Mouse (Mus musculus) stomach, embryonic 16.5 days (tissue): ENCODE measurements around the gene Vwf. TPM values are rescaled to one million over a fixed set of nuclear protein-coding genes. Genes with fewer than 3 reads are reported as not detected.
A peak's percentile ranks its signal among the peaks of the same experiment; 100 is the strongest.

Source experiments
- ATAC-seq: fragments of 200-750 bp; cut with Nextera tagmentation; 2 replicates; pipeline ENCODE4 v1.8.0; 2017; ENCODE audit warnings: moderate number of reproducible peaks, moderate TSS enrichment; ENCODE audit not compliant: insufficient read depth, low FRiP score
- H3K27ac ChIP-seq: fragments of 300-500 bp; sonication (generic); 2 replicates; pipeline ENCODE4 v1.5.1; 2014; ENCODE audit warnings: low read length
- H3K27me3 ChIP-seq: fragments of 300-500 bp; sonication (generic); 2 replicates; pipeline ENCODE4 v1.6.1; 2014; ENCODE audit warnings: low read length, control low read depth, mixed read lengths; ENCODE audit not compliant: control insufficient read depth, insufficient read depth
- H3K36me3 ChIP-seq: fragments of 300-500 bp; sonication (generic); 2 replicates; pipeline ENCODE4 v1.6.1; 2014; ENCODE audit warnings: low read length; ENCODE audit not compliant: control insufficient read depth, insufficient read depth
- H3K4me1 ChIP-seq: fragments of 300-500 bp; sonication (generic); 2 replicates; pipeline ENCODE4 v1.6.1; 2014; ENCODE audit warnings: low read length, control low read depth, mixed read lengths; ENCODE audit not compliant: control insufficient read depth, insufficient read depth
- H3K4me2 ChIP-seq: fragments of 300-500 bp; sonication (generic); 2 replicates; pipeline ENCODE4 v1.6.1; 2014; ENCODE audit warnings: low read depth, low read length, mixed read lengths
- H3K4me3 ChIP-seq: fragments of 300-500 bp; sonication (generic); replicated peaks from 2 replicates; pipeline ENCODE4 v1.5.1; 2014; ENCODE audit warnings: mild to moderate bottlenecking, low read length
- H3K9ac ChIP-seq: fragments of 300-500 bp; sonication (generic); 2 replicates; pipeline ENCODE4 v1.6.1; 2014; ENCODE audit warnings: low read length
- H3K9me3 ChIP-seq: fragments of 300-500 bp; sonication (generic); replicated peaks from 2 replicates; pipeline ENCODE4 v1.6.1; 2016; ENCODE audit warnings: low read length, control low read depth; ENCODE audit not compliant: control insufficient read depth
- WGBS: fragments of 180-500 bp; shearing (Covaris S2); extraction: QIAGEN DNeasy Blood & Tissue Kit; methylation state at CpG from one replicate; pipeline ENCODE4 v1.1.7; 2014; 5-methylcytosine and 5-hydroxymethylcytosine counted together
- polyA plus RNA-seq: library from polyadenylated mRNA; unstranded; fragments of >200 nt; fragmentation: Nextera tagmentation; extraction: Ambion mirVana; gene quantifications from 2 replicates; pipeline ENCODE4 v1.2.1, GENCODE M21; 2015

Vwf gene
- polyA plus RNA-seq, 1 experiment from 2014 or later, result 5.4 TPM

DNA sequence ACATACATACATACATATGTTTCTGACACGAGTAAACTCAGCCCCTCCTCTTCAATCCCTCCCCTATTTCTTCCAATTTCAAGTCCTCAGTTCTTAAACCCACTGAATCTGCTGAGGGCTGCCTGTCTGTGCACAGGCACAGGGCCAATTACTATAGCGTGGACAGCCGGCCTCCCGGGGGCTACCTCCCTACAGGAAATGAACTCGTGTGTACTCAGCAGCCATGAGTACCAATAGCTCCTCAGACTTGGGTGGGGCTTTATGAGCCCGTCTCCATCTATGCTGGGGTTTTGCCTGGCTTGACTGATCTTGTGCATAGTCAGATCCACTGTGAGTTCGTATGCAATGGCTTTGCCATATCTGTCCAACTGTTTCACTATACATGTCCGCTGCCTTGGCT, 7.2 kb upstream of the Vwf start:
- H3K4me2 ChIP-seq, result no peak overlapping the region
- no peaks in the 10 kb centered on the region for H3K4me1 ChIP-seq
- peak; percentile 62; the same call in 1 of the 2 replicates for ATAC-seq
- no peaks in the 10 kb centered on the region for H3K27me3 ChIP-seq
- H3K9me3 ChIP-seq, result no peaks in the 10 kb centered on the region
- 38% methylated on average over 8 of the region's 8 CpGs for WGBS
- H3K27ac ChIP-seq, result no peak overlapping the region
- H3K9ac ChIP-seq, result no peak overlapping the region
- H3K4me3 ChIP-seq, result no peak overlapping the region
- H3K36me3 ChIP-seq, result no peaks in the 10 kb centered on the region

DNA sequence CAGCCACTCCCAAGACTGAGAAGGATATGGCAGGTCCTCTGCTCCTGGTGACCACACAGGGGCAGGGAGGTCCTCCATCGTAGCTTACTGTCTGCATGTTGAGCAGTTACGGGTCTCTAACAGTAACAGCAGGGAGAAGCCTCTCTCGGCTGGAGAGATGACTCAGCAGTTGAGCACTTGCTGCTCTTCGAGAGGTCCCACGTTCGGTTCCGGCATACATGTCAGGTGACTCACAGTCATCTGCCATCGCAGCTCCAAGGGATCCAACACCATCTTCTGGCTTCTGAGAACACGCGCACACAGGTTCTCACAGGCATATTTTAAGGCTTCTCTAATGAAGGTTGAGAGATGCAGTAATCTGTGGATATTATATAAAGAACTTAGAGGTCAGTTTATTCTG, 6.4 kb upstream of the Vwf start:
- Histone ChIP-seq H3K27ac (no peak overlapping the region), H3K4me3 (no peak overlapping the region), H3K4me1 (no peaks in the 10 kb centered on the region), H3K9ac (no peak overlapping the region), H3K27me3 (no peaks in the 10 kb centered on the region), H3K9me3 (no peaks in the 10 kb centered on the region), H3K36me3 (no peaks in the 10 kb centered on the region), H3K4me2 (no peak overlapping the region)
- ATAC-seq, result no peak
- 77% methylated on average over 10 of the region's 10 CpGs for WGBS

DNA sequence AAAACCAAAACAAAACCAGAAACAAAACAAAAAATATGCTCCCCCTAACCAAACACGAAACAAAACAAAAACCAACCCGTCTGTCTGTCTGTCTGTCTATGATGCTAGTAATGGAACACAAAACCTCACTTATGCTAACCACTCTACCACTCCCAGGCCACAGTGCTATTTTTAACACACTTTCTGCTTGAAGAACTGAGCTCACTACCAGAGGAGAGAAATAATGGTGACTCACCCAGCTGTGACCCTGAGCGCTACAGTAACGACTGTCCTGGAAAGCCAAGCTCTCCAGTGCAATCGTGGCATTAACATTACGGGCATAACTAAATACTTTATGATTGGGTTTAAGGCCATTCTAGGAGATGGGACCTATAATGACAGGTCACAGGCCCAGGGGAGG, 5.7 kb upstream of the Vwf start:
- Histone ChIP-seq H3K9ac (no peak overlapping the region), H3K27me3 (no peaks in the 10 kb centered on the region), H3K4me1 (no peaks in the 10 kb centered on the region), H3K36me3 (no peaks in the 10 kb centered on the region), H3K27ac (no peak overlapping the region), H3K4me3 (no peak overlapping the region), H3K4me2 (no peak overlapping the region), H3K9me3 (no peaks in the 10 kb centered on the region)
- ATAC-seq, result no peak
- WGBS, result 81% methylated on average over 6 of the region's 6 CpGs

DNA sequence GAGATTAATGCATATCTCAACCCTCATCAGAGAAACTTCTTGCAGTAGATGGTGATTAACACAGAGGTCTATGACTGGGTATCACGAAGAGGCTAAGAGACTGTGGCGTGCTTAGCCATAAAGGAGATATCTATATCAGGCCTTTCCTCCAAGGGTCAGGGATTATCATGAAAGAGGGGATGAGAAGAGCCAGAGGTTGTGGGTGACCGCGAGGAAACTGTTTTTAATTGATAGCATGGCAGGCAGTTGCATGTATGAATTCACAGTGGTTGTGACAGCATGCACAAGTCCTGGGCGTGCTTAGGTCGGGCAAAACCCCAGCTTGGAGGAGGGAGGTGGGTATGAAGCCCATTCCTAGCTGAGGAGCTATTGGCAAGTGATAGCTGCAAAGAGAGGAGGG, 5.3 kb upstream of the Vwf start:
- Histone ChIP-seq H3K27ac (no peak overlapping the region), H3K4me1 (no peaks in the 10 kb centered on the region), H3K9me3 (no peaks in the 10 kb centered on the region), H3K27me3 (no peaks in the 10 kb centered on the region), H3K9ac (no peak overlapping the region), H3K36me3 (no peaks in the 10 kb centered on the region), H3K4me2 (no peak overlapping the region), H3K4me3 (no peak overlapping the region)
- ATAC-seq, result no peak
- 75% methylated on average over 6 of the region's 6 CpGs for WGBS

DNA sequence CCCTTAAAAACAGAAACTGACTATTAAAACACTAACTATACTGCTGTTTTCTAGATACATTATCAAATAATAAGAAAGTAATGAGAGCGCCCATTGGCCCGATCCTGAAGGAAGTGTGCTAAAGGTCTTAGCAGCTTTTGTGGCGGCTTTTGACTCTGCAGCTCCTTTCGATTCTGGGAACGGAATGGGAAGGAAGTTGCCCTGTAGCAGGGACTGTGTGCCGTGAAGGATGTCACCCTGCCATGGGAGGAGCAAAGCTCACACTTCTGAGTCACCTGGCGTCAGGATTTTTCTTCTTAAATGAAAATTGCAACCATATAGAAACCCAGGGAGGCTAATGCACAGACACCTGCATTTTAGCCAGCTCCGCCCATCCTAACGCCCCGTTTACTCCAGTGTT, 1.8 kb downstream of the Vwf start:
- Histone ChIP-seq H3K27ac (no peak overlapping the region), H3K36me3 (no peaks in the 10 kb centered on the region), H3K27me3 (no peaks in the 10 kb centered on the region), H3K9me3 (no peaks in the 10 kb centered on the region), H3K9ac (no peak overlapping the region), H3K4me2 (no peak overlapping the region), H3K4me1 (no peaks in the 10 kb centered on the region), H3K4me3 (no peak overlapping the region)
- 61% methylated on average over 10 of the region's 10 CpGs for WGBS
- ATAC-seq, result no peak

DNA sequence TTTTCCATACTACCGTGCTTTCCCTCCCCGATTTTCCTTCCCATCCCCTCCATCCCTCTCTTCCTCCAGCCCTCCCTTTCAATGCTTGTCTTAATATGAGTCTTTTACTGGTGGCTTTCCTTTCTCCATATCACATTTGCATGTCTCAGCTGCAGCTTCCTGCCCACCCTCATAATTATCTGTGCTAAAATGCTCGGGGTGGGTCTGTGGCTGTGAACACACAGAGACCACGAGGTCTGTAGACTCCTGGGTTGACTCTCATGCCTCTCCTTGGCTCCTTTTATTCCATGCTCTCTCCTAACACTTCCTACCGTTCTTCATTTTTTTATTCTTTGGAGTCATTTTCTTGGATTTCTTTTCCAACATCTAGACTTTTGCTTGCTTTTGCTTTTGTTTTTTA, 3.6 kb downstream of the Vwf start:
- Histone ChIP-seq H3K27ac (no peak overlapping the region), H3K4me1 (no peaks in the 10 kb centered on the region), H3K36me3 (no peaks in the 10 kb centered on the region), H3K9ac (no peak overlapping the region), H3K4me2 (no peak overlapping the region), H3K4me3 (no peak overlapping the region), H3K9me3 (no peaks in the 10 kb centered on the region), H3K27me3 (no peaks in the 10 kb centered on the region)
- ATAC-seq, result no peak
- 59% methylated on average over 5 of the region's 5 CpGs for WGBS

DNA sequence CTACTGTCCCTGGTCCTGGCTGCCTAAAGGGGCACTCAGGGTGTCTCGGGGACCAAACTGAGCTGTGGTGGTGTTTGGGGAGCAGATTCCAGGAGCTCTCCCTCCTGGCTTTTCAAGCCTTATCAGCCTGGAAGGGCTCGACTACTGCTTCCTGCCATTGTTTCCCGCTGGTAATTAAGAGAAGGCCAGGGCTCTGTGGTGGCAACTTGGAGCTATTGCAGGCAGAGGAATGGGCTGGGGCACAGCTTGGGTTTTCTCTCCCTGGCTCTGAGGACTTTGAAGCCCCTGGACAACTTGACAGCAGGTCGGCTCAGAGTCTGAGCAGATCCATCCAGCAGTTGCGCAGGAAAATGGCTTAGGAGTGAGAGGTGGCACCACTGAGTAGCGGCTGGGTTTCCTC, 6.2 kb downstream of the Vwf start:
- H3K9ac ChIP-seq, result no peak overlapping the region
- H3K27me3 ChIP-seq, result no peaks in the 10 kb centered on the region
- no peak for ATAC-seq
- H3K9me3 ChIP-seq, result no peaks in the 10 kb centered on the region
- H3K4me1 ChIP-seq, result no peaks in the 10 kb centered on the region
- no peak overlapping the region for H3K4me2 ChIP-seq
- WGBS, result 50% methylated on average over 6 of the region's 6 CpGs
- H3K4me3 ChIP-seq, result no peak overlapping the region
- no peaks in the 10 kb centered on the region for H3K36me3 ChIP-seq
- H3K27ac ChIP-seq, result no peak overlapping the region

DNA sequence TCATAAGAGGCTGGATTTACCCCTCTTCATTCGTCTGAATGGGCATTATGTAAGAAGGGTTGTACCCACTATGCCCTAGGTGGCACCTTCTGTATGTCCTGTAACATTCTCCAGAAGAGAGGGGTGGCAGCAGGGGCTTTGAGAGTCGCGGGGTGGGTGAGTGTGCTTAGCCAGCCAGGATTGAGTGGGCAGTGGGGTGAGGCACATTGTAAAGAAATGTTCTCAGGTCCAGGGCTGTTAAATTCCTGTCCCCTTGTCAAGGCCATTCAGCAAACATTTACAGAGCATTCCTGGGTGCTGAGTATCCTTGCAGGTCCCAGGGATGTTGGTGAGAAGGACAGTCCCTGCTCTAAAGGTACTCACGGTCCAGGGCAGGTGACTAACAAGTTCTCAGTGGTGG, 7.0 kb downstream of the Vwf start:
- H3K4me2 ChIP-seq, result no peak overlapping the region
- 65% methylated on average over 4 of the region's 4 CpGs for WGBS
- no peaks in the 10 kb centered on the region for H3K9me3 ChIP-seq
- ATAC-seq, result no peak
- H3K4me1 ChIP-seq, result no peaks in the 10 kb centered on the region
- H3K4me3 ChIP-seq, result no peak overlapping the region
- no peaks in the 10 kb centered on the region for H3K36me3 ChIP-seq
- no peak overlapping the region for H3K9ac ChIP-seq
- no peaks in the 10 kb centered on the region for H3K27me3 ChIP-seq
- no peak overlapping the region for H3K27ac ChIP-seq

DNA sequence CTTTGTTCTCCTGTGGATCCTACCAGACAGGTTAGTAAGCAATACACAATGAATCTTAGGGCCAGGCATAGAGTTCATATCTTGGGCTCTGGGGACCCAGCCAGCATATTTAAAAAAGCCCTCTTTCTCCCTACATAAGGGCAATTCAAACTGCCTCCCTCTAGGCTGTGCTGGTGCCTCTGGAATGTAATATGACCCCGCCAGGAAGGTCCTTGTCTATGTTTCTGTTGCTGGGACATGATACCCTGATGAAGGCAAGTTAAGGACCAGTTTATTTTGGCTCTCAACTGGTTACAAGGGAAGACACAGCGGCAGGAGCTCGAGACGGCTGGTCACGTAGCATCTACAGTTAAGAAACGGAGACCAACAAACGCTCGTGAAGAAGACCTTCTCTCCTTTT, 12.3 kb downstream of the Vwf start:
- H3K36me3 ChIP-seq, result no peaks in the 10 kb centered on the region
- ATAC-seq, result no peak
- H3K27ac ChIP-seq, result no peak overlapping the region
- H3K4me1 ChIP-seq, result no peaks in the 10 kb centered on the region
- H3K4me3 ChIP-seq, result no peak overlapping the region
- no peak overlapping the region for H3K9ac ChIP-seq
- no peak overlapping the region for H3K4me2 ChIP-seq
- 76% methylated on average over 8 of the region's 8 CpGs for WGBS
- H3K27me3 ChIP-seq, result no peaks in the 10 kb centered on the region
- H3K9me3 ChIP-seq, result no peaks in the 10 kb centered on the region

DNA sequence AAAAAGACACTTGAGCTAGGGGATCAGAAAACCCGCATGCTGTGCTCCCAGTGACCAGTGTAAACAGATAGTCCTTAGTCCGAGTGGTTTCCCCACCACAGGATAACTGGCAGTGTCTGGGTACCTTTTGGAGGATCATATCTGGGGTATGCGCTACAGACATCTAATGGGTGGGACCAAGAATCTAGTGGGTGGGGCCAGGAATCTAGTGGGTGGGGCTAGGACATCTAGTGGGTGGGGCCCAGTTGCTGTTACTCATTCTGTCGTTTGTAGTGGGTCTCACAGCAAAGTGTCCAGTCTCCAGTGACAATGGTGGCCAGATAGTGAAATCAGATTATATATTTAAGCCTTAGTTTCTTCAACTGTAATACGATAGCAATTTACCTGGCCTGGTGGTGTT, 14.5 kb downstream of the Vwf start:
- 66% methylated on average over 5 of the region's 5 CpGs for WGBS
- no peak overlapping the region for H3K4me3 ChIP-seq
- H3K4me1 ChIP-seq, result 0 out of 2 replicates have a peak, but pooled peaks cover 2% of the 10 kb centered on the region
- H3K36me3 ChIP-seq, result no peaks in the 10 kb centered on the region
- H3K27me3 ChIP-seq, result no peaks in the 10 kb centered on the region
- no peak overlapping the region for H3K4me2 ChIP-seq
- no peak overlapping the region for H3K27ac ChIP-seq
- no peak for ATAC-seq
- H3K9me3 ChIP-seq, result no peaks in the 10 kb centered on the region
- H3K9ac ChIP-seq, result no peak overlapping the region
